ENCODE assay signal across 23 mouse cellular contexts in the genomic region with DNA sequence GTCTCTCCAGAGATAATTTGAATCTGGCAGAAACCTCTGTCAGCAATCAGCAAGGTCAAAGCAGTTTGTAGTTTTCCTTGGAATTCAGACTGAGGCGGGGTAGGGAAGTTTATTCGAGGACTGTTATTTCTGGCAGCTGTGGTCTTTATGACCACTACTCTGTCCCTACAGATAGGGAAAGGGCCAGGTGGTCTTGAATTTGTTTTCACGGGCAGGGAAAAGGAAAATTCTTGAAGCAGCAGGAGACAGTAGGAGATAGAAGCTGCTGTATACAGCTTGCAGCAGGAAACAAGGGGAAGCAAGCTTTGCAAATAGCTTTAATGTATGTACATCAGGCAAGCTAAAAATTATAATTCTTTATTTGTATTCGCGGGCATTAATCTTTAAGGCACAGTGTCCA. TPM values are rescaled to one million over a fixed set of nuclear protein-coding genes. Genes with fewer than 3 reads are reported as not detected.
"Had no signal": no experiment of that assay in that cellular context is flagged by ENCODE, and none has a peak within 500 bp of the region (broad histone marks: within the 10 kb centered on the region; RNA-seq: fewer than 3 reads in every experiment).

No protein-coding gene starts in this region.

RNA-seq across cellular contexts. Expression of a gene that starts 16.8 kb away (rescaled TPM):
- total RNA-seq: forebrain, postnatal 0 days; gastrocnemius, adult 18-20 months; gastrocnemius, postnatal 14 days; liver, adult 2 months had no signal
- polyA plus RNA-seq: forebrain, postnatal 0 days; heart, embryonic 10.5 days; heart, embryonic 13.5 days; hindbrain, embryonic 10.5 days; inflammation-experienced regulatory T-cells, adult 6 months; kidney, embryonic 14.5 days; limb, embryonic 10.5 days; limb, embryonic 12.5 days; liver, adult 2 months; liver, embryonic 12.5 days; liver, embryonic 14.5 days; liver, embryonic 16.5 days had no signal

RNA-seq across cellular contexts. Expression of a gene that starts 40.2 kb away (rescaled TPM):
- total RNA-seq: forebrain, postnatal 0 days; gastrocnemius, adult 18-20 months; gastrocnemius, adult 8-10 months; gastrocnemius, postnatal 14 days; gastrocnemius, postnatal 36 days; layer of hippocampus, postnatal 25 days had no signal
- polyA plus RNA-seq: forebrain, postnatal 0 days; gonadal fat pad, adult 2 months; heart, embryonic 10.5 days; hindbrain, embryonic 10.5 days; hindbrain, embryonic 12.5 days; hindbrain, embryonic 14.5 days; hindbrain, embryonic 16.5 days; inflammation-experienced regulatory T-cells, adult 6 months; kidney, embryonic 14.5 days; kidney, embryonic 16.5 days; limb, embryonic 10.5 days; limb, embryonic 15.5 days; liver, adult 2 months; liver, embryonic 12.5 days; liver, embryonic 14.5 days; liver, embryonic 16.5 days had no signal
